Mouse (Mus musculus): ENCODE measurements around the gene Cnpy1.

Cnpy1 gene

DNA sequence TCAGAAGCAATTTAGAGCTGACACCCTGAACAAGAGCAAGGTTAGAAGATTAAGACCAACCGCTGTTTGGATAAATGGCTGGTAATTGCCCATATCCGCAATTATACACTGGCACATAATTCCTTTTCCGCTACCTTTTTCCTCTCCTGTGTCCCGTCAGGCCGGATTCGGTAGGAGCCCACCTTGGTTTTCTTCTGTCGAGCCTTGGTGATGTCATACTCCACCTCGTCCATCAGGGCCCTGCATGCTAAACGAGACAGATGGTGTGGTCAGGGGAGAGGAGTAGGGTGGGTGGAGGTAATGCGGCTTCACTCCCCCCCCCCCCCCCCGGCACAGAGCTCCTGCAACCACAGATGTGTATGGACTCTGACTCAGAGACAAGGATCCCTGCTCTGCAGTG lies at the start of gene Cnpy1:
Cnpy1 (minus strand) TSS at position 233 of the 400 bp plus-strand sequence.
- no peak for DNase-seq (ENCODE audit: low spot score)

DNA sequence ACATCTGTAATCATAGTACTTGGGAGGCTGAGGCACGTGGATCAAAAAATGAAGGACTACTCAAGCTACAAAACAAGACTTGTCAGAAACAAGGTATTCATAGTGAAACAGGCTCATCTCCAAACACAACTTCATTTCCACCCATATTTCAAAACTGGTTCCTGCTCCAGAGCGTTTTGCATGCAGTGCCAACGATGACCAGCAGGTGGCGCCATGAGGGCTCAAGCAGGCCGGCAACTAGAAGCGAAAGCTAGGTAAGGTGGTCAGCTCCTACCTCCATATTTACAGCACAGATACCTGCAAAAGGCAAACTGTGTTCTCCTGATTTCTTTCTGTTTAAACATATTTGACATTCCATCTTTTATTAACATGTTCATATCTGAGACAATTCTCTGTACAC lies 48.4 kb upstream of the Cnpy1 start:
- peak; percentile 56 for DNase-seq (ENCODE audit: low spot score)

DNA sequence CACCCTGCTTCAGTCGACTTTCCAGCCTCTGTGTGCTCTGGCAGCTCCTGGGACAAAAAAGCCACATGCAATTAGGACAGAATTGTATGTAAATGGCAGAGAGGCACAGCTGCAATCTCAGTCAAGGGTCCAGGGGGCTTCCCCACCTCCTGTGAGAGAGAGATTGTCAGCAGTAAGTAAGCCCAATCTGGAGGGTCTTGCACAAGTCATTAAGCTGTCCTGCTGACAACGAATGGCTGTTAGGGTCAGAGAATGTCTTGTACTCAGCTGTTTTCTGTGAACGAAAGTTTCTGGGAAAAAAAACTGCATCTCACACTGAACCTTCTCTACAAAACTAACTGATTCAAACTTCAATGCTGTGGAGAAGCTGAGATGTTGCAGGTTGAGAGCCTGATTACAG lies 46.7 kb upstream of the Cnpy1 start:
- no peak for DNase-seq (ENCODE audit: low spot score)

DNA sequence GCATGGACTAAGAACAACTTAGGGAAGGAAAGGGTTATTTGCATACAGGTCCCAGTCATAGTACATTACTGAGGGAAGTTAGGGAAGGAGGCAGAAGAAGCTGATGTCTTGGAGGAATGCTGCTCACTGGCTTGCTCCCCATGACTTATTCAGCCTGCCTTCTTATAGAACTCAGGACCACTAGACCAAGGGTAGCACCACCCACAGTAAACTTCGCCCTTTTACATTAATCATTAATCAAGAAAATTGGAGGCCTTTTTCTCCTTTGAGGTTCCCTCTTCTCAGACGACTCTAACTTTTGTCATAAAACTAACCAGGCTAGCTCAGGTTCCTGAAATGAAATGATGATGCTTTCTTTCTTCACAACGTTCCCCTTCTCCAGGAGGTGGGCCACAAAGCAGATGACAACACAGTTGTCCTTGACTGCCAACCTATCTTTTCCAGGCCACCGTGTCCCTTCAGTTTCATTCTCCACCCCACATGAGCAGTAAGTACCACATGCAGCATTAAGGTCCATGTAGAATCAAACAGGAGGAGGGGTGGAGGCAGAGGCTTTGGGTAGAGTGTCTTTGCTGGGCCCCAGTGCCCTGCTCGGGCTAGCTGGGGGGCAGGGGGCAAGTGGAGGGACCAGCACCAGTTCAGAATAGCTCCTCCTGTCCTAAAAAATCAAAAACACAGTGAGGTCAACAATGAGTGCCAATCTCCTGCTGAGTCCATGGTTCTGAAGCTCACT lies 45.7 kb upstream of the Cnpy1 start:
- DNase-seq (ENCODE audit: low spot score) = no peak

DNA sequence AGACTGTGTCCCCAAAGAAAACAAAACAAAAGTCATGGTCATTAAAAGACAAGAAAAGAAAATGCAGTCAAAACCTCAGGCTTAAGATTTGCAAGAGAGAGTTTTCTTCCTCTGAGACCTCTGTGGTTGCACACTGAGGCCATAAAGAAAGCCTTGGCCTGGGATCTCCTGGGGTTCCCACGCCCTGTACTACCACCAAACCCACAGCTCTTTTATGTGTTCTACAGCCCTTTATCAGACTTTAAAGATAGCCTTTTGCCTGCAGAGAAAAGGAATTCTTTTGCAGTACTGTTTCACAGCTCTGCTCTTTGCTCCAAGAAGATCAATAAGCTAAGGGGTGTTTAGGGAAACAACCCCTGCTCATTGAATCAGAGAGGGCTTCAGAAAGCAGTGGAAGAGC lies 45.0 kb upstream of the Cnpy1 start:
- DNase-seq (ENCODE audit: low spot score) = no peak

DNA sequence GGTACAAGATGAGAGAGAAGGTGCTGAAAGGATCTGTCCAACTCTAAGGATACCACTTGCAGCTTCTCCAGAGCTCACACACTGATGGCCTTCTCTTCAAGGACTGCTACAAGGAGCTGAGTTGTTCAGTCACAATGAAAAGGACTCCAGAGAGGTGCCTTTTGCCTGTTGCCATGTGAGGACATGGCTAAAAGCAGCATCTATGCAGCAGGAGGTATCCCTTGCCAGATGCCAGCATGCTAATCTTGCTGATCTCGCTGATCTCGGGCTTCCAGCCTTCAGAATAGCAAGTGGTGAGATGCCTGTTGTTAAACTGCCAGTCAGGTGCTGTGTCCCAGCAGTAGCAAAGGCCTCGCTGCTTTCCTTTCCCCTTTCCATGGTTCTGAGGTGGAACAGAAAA lies 43.5 kb upstream of the Cnpy1 start:
- DNase-seq (ENCODE audit: low spot score) = no peak

DNA sequence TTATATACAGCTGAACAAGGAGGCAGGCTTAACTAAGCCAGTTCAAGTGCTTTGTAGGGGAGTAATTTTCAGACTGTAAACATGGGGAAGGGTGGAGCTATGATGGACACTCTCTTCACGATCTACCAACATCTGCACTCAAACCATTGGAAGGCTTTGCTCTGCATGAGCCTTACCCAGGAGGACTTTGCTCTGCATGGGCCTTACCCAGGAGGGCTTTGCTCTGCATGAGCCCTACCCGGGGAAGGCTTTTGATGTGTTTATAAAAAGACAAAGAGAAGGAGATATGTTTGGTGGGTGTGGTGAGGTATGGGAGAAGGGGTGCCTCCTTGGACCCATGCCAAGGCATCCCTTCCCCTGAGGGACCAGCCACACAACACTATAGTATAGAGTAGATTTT lies 31.7 kb upstream of the Cnpy1 start:
- DNase-seq (ENCODE audit: low spot score) = no peak

DNA sequence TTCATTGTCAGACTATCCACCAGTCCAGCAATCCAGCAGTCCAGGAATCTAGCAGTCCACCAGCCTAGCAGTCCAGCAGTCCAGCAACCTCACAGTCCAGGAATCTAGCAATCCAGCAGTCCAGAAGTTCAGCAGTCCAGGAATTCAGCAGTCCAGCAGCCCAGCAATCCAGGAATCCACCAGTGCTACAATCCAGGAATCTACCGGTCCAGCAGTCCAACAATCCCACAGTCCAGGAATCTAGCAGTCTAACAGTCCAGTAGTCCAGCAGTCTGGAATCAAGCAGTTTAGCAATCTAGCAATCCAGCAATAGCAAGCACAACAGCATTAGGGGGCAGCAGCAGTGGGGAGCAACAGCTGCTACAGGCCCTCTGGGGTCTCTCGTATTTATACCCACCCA lies 27.2 kb upstream of the Cnpy1 start:
- DNase-seq (ENCODE audit: low spot score) = no peak

DNA sequence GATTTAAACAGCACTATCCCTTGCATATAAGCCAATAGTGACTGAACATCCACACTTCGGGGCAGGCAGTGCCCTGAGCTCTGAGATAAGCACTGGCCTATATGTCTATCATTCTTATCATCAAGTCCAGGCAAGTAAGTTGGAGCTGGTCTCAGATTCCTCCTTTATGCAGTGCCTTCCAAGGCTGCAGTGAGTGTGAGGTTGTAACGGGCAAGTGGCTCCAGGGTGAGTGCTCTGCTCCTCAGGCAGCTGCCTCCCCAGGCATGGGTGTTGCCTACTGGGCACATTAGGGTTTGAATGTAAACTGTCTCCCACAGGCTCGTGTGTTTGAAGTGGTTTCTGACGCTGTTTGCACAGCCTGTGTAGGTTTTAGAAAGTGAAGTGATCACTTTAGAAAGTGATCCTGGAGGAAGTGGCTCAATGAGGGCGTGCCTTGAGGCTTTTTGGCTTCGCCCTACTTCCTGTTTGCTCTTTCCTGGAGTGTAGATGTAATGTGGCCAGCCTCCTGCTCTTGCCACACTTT lies 23.9 kb upstream of the Cnpy1 start:
- peak; percentile 28 for DNase-seq (ENCODE audit: low spot score)

DNA sequence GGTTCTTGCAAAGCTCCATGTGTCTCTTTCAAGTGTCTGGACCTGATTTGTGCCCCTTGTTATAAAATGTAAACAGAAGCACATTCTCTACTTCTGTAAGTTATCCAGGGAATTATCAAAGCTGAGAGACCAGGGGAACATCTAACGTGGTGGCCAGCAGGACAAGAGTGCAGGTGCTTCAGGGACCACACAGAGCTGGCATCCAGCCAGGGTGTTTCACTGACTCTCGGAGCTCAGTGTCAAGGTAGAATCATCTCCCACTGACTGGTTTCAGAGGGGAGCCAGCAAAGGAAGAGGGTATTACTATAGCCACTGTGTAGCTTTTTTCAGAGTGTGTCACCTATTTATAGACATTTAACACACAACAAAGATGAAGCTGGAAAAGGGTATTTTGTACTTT lies 22.0 kb upstream of the Cnpy1 start:
- no peak for DNase-seq (ENCODE audit: low spot score)

DNA sequence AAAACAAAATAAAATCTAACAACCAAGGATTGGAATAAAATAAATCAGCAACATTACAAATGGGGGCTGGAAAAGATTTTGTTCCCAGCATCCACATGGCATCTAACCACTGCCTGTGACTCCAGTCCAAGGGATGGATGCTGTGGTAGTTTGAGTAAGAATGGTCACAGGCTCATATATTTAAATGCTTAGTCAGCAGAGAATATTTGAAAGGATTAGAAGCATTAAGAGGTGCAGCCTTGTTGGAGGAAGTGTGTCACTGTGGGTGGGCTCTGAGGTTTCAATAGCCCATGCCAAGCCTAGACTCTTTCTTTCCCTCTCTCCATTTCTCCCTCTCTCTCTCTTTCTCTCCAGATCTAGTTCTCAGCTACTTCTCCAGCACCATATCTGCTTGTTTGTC lies 20.0 kb upstream of the Cnpy1 start:
- DNase-seq (ENCODE audit: low spot score) = no peak

DNA sequence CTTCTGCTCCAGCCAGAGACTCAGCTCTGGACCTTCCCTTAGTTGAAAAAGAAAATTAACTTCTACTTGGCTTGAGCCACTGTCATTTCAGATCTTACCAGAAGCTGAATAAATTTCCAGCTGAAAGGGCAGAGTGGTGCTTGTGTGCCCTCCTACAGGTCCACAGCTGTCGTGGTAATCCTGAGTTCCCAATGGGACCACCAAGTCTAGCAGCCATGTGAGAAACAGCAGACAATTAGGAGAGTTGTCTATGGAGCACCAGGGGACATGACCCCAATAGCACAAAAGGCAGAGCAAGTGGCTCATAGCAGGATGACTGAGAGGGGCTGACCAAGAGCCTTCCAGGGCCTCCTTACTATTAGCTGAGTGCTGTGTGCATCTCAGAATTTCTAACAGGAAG lies 18.2 kb upstream of the Cnpy1 start:
- DNase-seq (ENCODE audit: low spot score) = no peak

DNA sequence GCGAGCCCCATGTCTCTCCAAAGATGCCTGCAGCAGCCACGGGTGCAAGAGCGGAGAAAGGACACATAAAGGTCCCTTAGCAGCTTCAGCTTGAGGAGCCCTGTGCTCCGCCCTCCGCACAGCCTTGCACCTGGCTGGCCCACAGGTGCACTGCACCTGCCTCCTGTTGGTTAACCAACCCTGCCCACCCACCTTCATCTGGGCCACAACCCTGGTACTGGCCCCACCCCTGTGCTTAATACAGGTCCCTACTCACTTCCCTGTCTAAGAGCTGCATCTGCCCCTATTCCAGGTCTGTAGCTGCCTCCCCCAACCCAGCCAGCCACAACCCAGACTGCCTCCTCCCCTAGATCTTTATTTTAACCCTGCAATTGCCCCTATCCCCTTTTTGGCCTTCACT lies 16.5 kb upstream of the Cnpy1 start:
- DNase-seq (ENCODE audit: low spot score) = no peak

DNA sequence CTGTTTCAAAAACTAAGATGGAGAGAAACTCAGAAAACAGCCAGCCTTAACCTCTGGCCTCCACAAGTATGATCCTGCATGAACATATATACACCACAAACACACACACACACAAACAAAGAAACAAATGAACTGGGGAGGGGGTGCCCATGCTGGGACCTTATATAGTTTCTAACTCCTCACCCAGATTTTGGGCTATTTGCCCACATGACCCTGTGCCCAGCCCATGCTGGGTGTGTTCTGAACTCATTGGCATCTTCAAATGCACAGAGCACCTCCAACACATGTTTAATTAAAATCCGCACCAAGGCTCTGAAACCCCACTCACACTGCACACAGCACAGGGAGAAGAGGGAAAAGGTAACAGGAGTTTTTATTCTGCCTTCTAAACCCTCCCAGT lies 14.3 kb upstream of the Cnpy1 start:
- DNase-seq (ENCODE audit: low spot score) = no peak

DNA sequence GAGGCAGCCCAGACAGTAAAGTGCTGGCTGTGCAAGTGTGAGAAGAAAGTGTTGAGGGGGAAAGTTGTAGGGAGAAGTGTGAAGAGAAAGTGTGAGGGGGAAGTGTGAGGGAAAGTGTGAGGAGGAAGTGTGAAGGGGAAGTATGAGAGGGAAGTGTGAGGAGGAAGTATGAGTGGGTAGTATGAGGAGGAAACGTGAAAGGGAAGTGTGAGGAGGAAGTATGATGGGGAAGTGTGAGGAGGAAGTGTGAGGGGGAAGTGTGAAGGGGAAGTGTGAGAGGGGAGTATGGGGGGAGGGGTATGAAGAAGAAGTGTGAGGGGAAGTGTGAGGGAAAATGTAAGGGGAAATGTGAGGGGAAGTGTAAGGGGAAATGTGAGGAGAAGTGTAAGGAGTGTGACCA lies 13.8 kb upstream of the Cnpy1 start:
- no peak for DNase-seq (ENCODE audit: low spot score)

DNA sequence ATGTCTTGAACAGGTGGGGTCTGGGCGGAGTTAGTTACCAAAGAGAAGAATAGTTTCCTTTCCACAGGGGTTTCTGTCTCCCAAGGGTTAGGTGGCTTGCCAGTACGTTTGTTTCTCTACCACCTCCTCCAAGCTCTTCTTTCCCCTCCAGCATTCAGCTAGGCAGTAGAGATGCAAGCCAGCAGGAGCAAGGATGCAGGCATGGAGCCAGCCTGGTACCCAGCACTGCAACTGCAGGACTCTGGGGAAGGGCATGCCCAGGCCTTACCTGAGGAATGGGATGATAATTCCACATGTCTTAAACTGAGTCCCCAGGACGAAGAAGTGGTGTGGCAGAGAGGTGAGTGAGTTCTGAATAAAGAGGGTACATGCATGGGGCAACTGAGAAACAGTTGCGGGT lies 12.2 kb upstream of the Cnpy1 start:
- no peak for DNase-seq (ENCODE audit: low spot score)

DNA sequence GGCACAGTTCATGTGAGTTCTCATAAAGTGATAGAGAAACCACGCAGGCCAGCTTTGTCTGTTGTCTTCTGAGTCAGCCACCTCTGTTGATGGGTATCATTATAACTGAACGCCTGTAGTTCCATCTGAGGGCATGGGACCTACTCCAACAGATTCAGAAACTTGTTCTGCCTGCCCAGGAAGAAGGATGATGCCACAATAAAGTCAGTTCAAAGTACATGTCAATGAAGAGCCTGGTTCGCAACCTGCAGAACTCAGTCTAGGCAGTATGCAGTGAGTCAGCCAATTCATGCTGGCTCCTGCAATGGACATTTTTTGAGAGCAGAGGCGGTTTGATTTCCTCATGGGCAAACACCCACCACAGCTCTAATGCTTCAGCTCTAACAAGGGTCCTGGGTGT lies 7.4 kb upstream of the Cnpy1 start:
- no peak for DNase-seq (ENCODE audit: low spot score)

DNA sequence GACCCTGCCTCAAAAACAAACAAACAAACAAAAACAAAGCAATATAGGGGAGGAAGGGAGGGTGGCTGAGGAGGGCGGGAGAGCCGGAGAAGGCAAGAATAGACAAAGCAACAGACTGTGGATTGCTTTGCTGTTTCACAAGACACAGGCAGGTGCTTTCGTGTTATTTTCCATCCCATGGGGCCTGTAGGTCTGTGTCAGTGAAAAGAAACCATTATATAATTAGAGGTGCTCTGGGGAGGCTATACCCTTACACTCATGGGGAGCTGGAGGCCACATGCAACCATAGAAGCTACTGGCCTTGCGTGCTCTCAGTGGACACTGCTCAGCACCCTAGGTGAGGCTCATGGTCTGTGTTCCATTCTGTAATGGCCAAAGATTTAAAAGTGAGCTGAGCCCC lies 6.7 kb upstream of the Cnpy1 start:
- DNase-seq (ENCODE audit: low spot score) = no peak

DNA sequence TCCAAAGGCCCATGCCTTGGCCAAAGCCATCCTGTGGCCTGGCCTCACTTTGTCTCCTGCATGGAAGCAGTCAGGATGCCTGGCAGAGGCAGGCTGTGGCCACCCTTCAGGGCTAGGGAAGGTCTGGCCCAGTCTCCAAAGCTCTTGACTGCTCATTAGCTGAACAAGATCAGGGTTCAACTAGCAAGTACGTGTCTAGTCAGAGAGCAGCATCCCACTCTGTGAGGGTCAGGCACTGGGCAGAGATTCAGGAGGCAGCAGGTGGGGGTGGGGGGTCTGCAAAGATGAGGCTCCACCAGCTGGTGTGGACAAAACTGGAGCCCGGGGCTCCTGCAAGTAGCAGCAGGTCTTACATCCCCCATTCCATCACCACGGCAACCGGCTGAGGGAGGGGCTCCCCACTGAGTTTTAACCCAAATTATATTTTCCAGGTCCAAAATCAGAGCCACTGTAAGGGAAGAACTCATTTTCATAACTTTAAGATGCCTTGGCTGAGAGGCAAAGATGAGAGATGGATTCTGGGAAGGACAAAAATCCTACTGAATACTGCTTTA lies 5.7 kb upstream of the Cnpy1 start:
- no peak for DNase-seq (ENCODE audit: low spot score)

DNA sequence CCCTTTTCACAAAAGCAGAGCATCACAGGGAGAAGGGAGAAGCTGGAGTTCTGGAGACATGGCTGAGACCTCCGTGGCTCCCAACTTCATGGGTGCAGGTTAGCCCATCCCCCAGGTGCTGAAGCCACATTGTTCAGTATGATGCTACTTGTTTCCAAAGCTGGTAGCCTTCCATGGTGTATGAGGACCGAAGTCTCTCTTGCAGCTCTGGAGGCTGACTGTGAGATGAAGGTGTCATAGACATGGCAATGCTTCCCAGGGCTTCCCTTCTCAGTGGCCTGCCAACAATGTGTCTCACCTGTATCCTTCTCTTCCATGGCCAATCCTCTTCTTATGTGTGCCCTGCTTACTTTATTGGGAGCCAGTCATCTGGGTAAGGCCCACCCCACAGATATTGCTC lies 4.9 kb upstream of the Cnpy1 start:
- DNase-seq (ENCODE audit: low spot score) = no peak

DNA sequence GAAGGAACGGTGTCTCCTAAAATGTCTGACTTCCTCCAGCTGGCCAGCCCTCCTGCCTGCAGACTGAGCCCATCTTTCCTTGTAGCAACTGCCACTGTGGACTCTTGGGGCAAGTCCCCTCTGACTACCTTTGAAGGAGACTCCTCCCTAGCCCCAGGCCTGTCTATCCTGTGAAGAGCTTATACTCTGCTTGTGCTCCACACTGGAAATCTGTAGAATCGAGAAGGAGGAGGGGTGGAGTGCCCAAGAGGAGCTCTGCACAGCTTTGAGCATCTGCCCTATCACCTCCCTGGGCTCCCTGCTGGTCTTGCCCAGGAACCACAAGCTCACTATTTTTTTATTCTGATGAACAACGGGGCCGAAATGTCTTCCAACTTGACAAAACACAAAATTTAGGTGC lies 485 bp downstream of the Cnpy1 start:
- no peak for DNase-seq (ENCODE audit: low spot score)

DNA sequence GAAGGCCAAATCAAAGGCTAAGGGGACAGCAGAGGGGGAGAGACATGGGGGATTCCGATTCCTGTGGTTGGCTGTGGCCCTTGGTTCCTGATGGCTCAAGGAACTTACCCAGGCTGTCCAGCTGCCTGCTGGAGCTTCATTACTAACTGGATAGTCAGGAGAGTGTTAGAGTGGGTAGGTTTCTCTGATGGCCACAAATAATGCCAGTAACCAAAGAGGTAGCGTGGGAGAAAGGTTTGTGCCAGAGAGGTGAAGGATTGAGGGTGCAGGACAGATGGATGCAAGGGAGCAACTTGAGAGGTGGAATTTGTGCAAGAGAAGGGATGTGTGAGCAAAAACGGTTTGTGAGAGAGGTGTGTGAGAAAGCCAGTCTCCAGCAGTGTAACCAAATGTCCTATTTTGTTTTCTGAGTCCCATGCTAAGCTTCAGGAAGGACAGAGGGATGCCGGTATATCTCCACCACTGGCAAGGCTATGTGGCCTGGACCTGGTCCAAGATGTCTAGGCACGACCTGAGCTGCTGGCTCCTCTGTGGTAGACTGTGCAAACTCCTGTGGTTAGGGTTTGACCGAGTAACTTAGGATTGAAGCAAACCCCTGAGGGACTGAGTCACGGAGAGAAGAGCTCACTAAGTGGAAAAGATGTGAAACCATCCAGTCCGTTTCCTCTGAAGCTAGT lies 2.0 kb downstream of the Cnpy1 start:
- no peak for DNase-seq (ENCODE audit: low spot score)

DNA sequence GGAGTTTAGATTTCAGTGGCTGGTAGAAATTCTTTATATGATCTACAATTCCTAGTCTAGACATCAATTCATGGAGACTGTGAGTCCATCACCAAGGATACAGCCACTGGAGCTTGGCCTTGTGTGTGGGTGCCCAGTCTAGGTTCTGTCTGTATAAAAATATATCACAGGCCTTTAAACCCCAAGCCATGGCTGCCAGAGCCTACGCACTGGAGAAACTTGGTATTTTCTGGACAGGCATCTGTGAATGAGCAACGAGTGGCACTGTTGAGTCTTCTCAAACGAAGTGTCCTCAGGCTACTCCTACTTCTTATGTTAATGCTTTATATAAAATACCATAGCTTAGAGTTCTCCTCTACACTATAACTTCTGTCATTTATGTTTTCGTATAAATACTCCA lies 4.2 kb downstream of the Cnpy1 start:
- DNase-seq (ENCODE audit: low spot score) = no peak

DNA sequence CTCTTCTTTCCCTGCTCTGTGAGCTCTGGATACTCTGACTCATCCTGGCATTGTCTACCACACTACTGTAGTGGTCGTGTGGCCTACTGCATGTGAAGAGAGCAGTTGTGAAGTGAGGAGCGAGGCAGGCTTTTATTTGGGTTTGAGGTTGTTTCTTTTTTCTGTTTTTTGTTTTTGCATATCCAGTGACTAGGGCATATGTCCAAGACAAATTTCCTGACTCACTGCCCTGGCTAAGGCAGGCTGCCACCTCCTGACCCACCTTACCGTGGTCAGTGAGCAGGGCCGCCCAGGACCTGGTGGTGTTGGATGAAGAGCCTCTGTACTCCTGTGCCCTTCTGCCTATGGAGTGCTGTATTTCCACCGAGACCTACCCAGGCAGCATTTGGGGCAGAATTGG lies 5.8 kb downstream of the Cnpy1 start:
- no peak for DNase-seq (ENCODE audit: low spot score)
